Mouse (Mus musculus) intestine, embryonic 14.5 days (tissue): ENCODE results near the gene Arap1. TPM values are rescaled to one million over a fixed set of nuclear protein-coding genes. Genes with fewer than 3 reads are reported as not detected.

Experiments used
- ATAC-seq: fragments of 200-750 bp; cut with Nextera tagmentation; replicated peaks from 2 replicates; pipeline ENCODE4 v1.8.0; 2017; ENCODE audit warnings: low read depth, moderate number of reproducible peaks, moderate TSS enrichment, moderate library complexity; ENCODE audit not compliant: low FRiP score, low TSS enrichment
- DNase-seq: peaks from one replicate; pipeline ENCODE4 v3.0.0-alpha.2; 2018; ENCODE audit warnings: low spot score
- H3K27ac ChIP-seq: fragments of 300-500 bp; sonication (generic); 2 replicates; pipeline ENCODE4 v1.5.1; 2014; ENCODE audit warnings: low read depth, mild to moderate bottlenecking, control low read depth
- H3K27me3 ChIP-seq: fragments of 300-500 bp; sonication (generic); replicated peaks from 2 replicates; pipeline ENCODE4 v1.6.1; 2014; ENCODE audit warnings: low read length, control low read depth; ENCODE audit not compliant: control insufficient read depth, insufficient read depth
- H3K36me3 ChIP-seq: fragments of 300-500 bp; sonication (generic); 2 replicates; pipeline ENCODE4 v1.6.1; 2014; ENCODE audit warnings: low read length, control low read depth; ENCODE audit not compliant: control insufficient read depth, insufficient read depth
- H3K4me1 ChIP-seq: fragments of 300-500 bp; sonication (generic); replicated peaks from 2 replicates; pipeline ENCODE4 v1.6.1; 2014; ENCODE audit warnings: low read length, control low read depth, mixed read lengths; ENCODE audit not compliant: control insufficient read depth, insufficient read depth
- H3K4me2 ChIP-seq: fragments of 300-500 bp; sonication (generic); 2 replicates; pipeline ENCODE4 v1.6.1; 2014; ENCODE audit warnings: low read length
- H3K4me3 ChIP-seq: fragments of 300-500 bp; sonication (generic); 2 replicates; pipeline ENCODE4 v1.5.1; 2014; ENCODE audit warnings: low read depth, low read length, control low read depth, mixed read lengths
- H3K9ac ChIP-seq: fragments of 300-500 bp; sonication (generic); 2 replicates; pipeline ENCODE4 v1.6.1; 2014; ENCODE audit warnings: mild to moderate bottlenecking, low read length
- H3K9me3 ChIP-seq: fragments of 300-500 bp; sonication (generic); 2 replicates; pipeline ENCODE4 v1.6.1; 2016; ENCODE audit warnings: low read length, control low read depth; ENCODE audit not compliant: control insufficient read depth
- WGBS: fragments of 180-500 bp; shearing (Covaris S2); extraction: QIAGEN DNeasy Blood & Tissue Kit; methylation state at CpG from one replicate; pipeline ENCODE4 v1.1.7; 2014; 5-methylcytosine and 5-hydroxymethylcytosine counted together
- polyA plus RNA-seq: library from polyadenylated mRNA; unstranded; fragments of >200 nt; fragmentation: Nextera tagmentation; extraction: Ambion mirVana; gene quantifications from 2 replicates; pipeline ENCODE4 v1.2.1, GENCODE M21; 2014

The Arap1 gene
- polyA plus RNA-seq, 1 experiment from 2014 or later, result 70.1 TPM

- peak overlapping the region; percentile 71 for H3K4me3 ChIP-seq
- ATAC-seq (peak; percentile 63), DNase-seq (peak; percentile 84)
- H3K9me3 ChIP-seq, result no peaks in the 10 kb centered on the region
- H3K9ac ChIP-seq, result peak overlapping the region; percentile 76
- WGBS, result 4% methylated on average over 26 of the region's 37 CpGs
- no peaks in the 10 kb centered on the region for H3K36me3 ChIP-seq
- peak overlapping the region; percentile 80 for H3K27ac ChIP-seq
- peaks cover 12% of the 10 kb centered on the region for H3K4me1 ChIP-seq
- H3K4me2 ChIP-seq, result peak overlapping the region; percentile 93
- peaks cover 2% of the 10 kb centered on the region; the same call in 1 of the 2 replicates for H3K27me3 ChIP-seq
Measured at GRCm38 (mm10) chr7:101320399-101321217, 27.3 kb upstream of the Arap1 start.

- Histone ChIP-seq H3K36me3 (no peaks in the 10 kb centered on the region), H3K9ac (peak overlapping the region; percentile 76), H3K27me3 (peaks cover 2% of the 10 kb centered on the region; the same call in 1 of the 2 replicates), H3K4me1 (peaks cover 12% of the 10 kb centered on the region), H3K4me2 (peak overlapping the region; percentile 93), H3K27ac (peak overlapping the region; percentile 80), H3K9me3 (no peaks in the 10 kb centered on the region), H3K4me3 (peak overlapping the region; percentile 71)
- peak; percentile 84 for DNase-seq
- WGBS, result under 1% methylated on average over 44 of the region's 61 CpGs
- peak; percentile 65 for ATAC-seq
Measured at GRCm38 (mm10) chr7:101321218-101321827, 26.5 kb upstream of the Arap1 start.

- ATAC-seq (peak; percentile 63), DNase-seq (peak; percentile 68)
- Histone ChIP-seq H3K4me3 (peak overlapping the region; percentile 71), H3K36me3 (no peaks in the 10 kb centered on the region), H3K4me1 (peaks cover 12% of the 10 kb centered on the region), H3K4me2 (peak overlapping the region; percentile 93), H3K9me3 (no peaks in the 10 kb centered on the region), H3K27me3 (peaks cover 2% of the 10 kb centered on the region; the same call in 1 of the 2 replicates), H3K9ac (no peak overlapping the region), H3K27ac (no peak overlapping the region)
- 61% methylated on average over 4 of the region's 4 CpGs for WGBS
Measured at GRCm38 (mm10) chr7:101323141-101323594, 24.7 kb upstream of the Arap1 start.

GRCm38 (mm10) chr7:101324142-101324962 lies 23.5 kb upstream of the Arap1 start:
- Histone ChIP-seq H3K4me2 (peak overlapping the region; percentile 37), H3K9me3 (no peaks in the 10 kb centered on the region), H3K27me3 (peaks cover 2% of the 10 kb centered on the region; the same call in 1 of the 2 replicates), H3K4me3 (no peak overlapping the region), H3K27ac (no peak overlapping the region), H3K9ac (no peak overlapping the region), H3K36me3 (no peaks in the 10 kb centered on the region), H3K4me1 (peaks cover 12% of the 10 kb centered on the region)
- DNase-seq (no peak), ATAC-seq (no peak)
- WGBS, result 37% methylated on average over 6 of the region's 6 CpGs

GRCm38 (mm10) chr7:101326006-101326405 lies 21.9 kb upstream of the Arap1 start:
- 80% methylated on average over 5 of the region's 5 CpGs for WGBS
- H3K4me1 ChIP-seq, result 0 out of 2 replicates have a peak, but pooled peaks cover 6% of the 10 kb centered on the region
- H3K9me3 ChIP-seq, result no peaks in the 10 kb centered on the region
- ATAC-seq, result no peak
- DNase-seq, result no peak
- H3K4me3 ChIP-seq, result no peak overlapping the region
- no peaks in the 10 kb centered on the region for H3K27me3 ChIP-seq
- no peak overlapping the region for H3K9ac ChIP-seq
- peaks cover 2% of the 10 kb centered on the region; the same call in 1 of the 2 replicates for H3K36me3 ChIP-seq
- no peak overlapping the region for H3K27ac ChIP-seq
- H3K4me2 ChIP-seq, result no peak overlapping the region

- no peak overlapping the region for H3K4me2 ChIP-seq
- no peak overlapping the region for H3K9ac ChIP-seq
- H3K27ac ChIP-seq, result no peak overlapping the region
- WGBS, result 45% methylated on average over 5 of the region's 5 CpGs
- no peaks in the 10 kb centered on the region for H3K9me3 ChIP-seq
- 0 out of 2 replicates have a peak, but pooled peaks cover 6% of the 10 kb centered on the region for H3K4me1 ChIP-seq
- H3K4me3 ChIP-seq, result no peak overlapping the region
- peaks cover 4% of the 10 kb centered on the region; the same call in 1 of the 2 replicates for H3K36me3 ChIP-seq
- no peak for DNase-seq
- H3K27me3 ChIP-seq, result no peaks in the 10 kb centered on the region
- no peak for ATAC-seq
Measured at GRCm38 (mm10) chr7:101327263-101327662, 20.6 kb upstream of the Arap1 start.

- no peaks in the 10 kb centered on the region for H3K9me3 ChIP-seq
- WGBS, result 78% methylated on average over 2 of the region's 2 CpGs
- no peak overlapping the region for H3K4me2 ChIP-seq
Measured at GRCm38 (mm10) chr7:101327786-101328185, 20.1 kb upstream of the Arap1 start.

GRCm38 (mm10) chr7:101328621-101329158 lies 19.2 kb upstream of the Arap1 start:
- WGBS, result 65% methylated on average over 4 of the region's 4 CpGs
- 0 out of 2 replicates have a peak, but pooled peaks cover 6% of the 10 kb centered on the region for H3K4me1 ChIP-seq
- peaks cover 4% of the 10 kb centered on the region; the same call in 1 of the 2 replicates for H3K36me3 ChIP-seq
- no peak overlapping the region for H3K4me2 ChIP-seq
- DNase-seq (no peak), ATAC-seq (no peak)
- no peak overlapping the region for H3K4me3 ChIP-seq
- no peak overlapping the region for H3K9ac ChIP-seq
- peak overlapping the region; percentile 40; the same call in 1 of the 2 replicates for H3K27ac ChIP-seq
- H3K27me3 ChIP-seq, result no peaks in the 10 kb centered on the region
- H3K9me3 ChIP-seq, result no peaks in the 10 kb centered on the region

More at GRCm38 (mm10) chr7:101327786-101328185, 20.1 kb upstream of the Arap1 start:
- Histone ChIP-seq H3K27ac (no peak overlapping the region), H3K27me3 (no peaks in the 10 kb centered on the region), H3K4me3 (no peak overlapping the region), H3K4me1 (0 out of 2 replicates have a peak, but pooled peaks cover 6% of the 10 kb centered on the region), H3K36me3 (peaks cover 4% of the 10 kb centered on the region; the same call in 1 of the 2 replicates), H3K9ac (no peak overlapping the region)
- ATAC-seq, result no peak
- DNase-seq, result no peak
